Mouse (Mus musculus) liver, embryonic 15.5 days (tissue): ENCODE results near the gene B230217C12Rik. TPM values are rescaled to one million over a fixed set of nuclear protein-coding genes. Genes with fewer than 3 reads are reported as not detected.
"Not testable (repeated sequence)": the region's sequence is repeated elsewhere in the genome, so short reads cannot be mapped to it uniquely, and the experiment has no call there.

Experiments used
- ATAC-seq: fragments of 200-750 bp; cut with Nextera tagmentation; 2 replicates; pipeline ENCODE4 v1.8.0; 2017; ENCODE audit warnings: moderate number of reproducible peaks, mild to moderate bottlenecking, moderate library complexity; ENCODE audit not compliant: insufficient read depth
- H3K27ac ChIP-seq: fragments of 300-500 bp; sonication (generic); replicated peaks from 2 replicates; pipeline ENCODE4 v1.5.1; 2015; ENCODE audit warnings: mild to moderate bottlenecking, inconsistent platforms
- H3K27me3 ChIP-seq: fragments of 300-500 bp; sonication (generic); 2 replicates; pipeline ENCODE4 v1.6.1; 2015; ENCODE audit warnings: mild to moderate bottlenecking, inconsistent platforms
- H3K36me3 ChIP-seq: fragments of 300-500 bp; sonication (generic); replicated peaks from 2 replicates; pipeline ENCODE4 v1.6.1; 2015; ENCODE audit warnings: moderate library complexity, mild to moderate bottlenecking, inconsistent platforms
- H3K4me1 ChIP-seq: fragments of 300-500 bp; sonication (generic); replicated peaks from 2 replicates; pipeline ENCODE4 v1.6.1; 2015; ENCODE audit warnings: inconsistent platforms
- H3K4me2 ChIP-seq: fragments of 300-500 bp; sonication (generic); 2 replicates; pipeline ENCODE4 v1.6.1; 2015; ENCODE audit warnings: moderate library complexity, mild to moderate bottlenecking, inconsistent platforms
- H3K4me3 ChIP-seq: fragments of 300-500 bp; sonication (generic); replicated peaks from 2 replicates; pipeline ENCODE4 v1.5.1; 2015; ENCODE audit warnings: mild to moderate bottlenecking, inconsistent platforms
- H3K9ac ChIP-seq: fragments of 300-500 bp; sonication (generic); 2 replicates; pipeline ENCODE4 v1.6.1; 2015; ENCODE audit warnings: moderate library complexity, mild to moderate bottlenecking, inconsistent platforms
- H3K9me3 ChIP-seq: fragments of 300-500 bp; sonication (generic); replicated peaks from 2 replicates; pipeline ENCODE4 v1.6.1; 2016; ENCODE audit warnings: inconsistent platforms
- WGBS: fragments of 180-500 bp; shearing (Covaris S2); methylation state at CpG from one replicate; pipeline ENCODE4 v1.1.7; 2015; ENCODE audit warnings: mixed read lengths; ENCODE audit not compliant: insufficient replicate concordance; 5-methylcytosine and 5-hydroxymethylcytosine counted together
- polyA plus RNA-seq: library from polyadenylated mRNA; unstranded; fragments of >200 nt; fragmentation: Nextera tagmentation; extraction: Ambion mirVana; gene quantifications from 2 replicates; pipeline ENCODE4 v1.2.1, GENCODE M21; 2015

Gene B230217C12Rik
- polyA plus RNA-seq, 1 experiment from 2014 or later, result 0.39 TPM

GRCm38 (mm10) chr11:97825971-97826370 lies 14.6 kb upstream of the B230217C12Rik start:
- no peak overlapping the region for H3K9ac ChIP-seq
- ATAC-seq, result no peak
- 31% methylated on average over 9 of the region's 9 CpGs for WGBS
- peaks cover 35% of the 10 kb centered on the region for H3K36me3 ChIP-seq
- H3K4me1 ChIP-seq, result peaks cover 56% of the 10 kb centered on the region
- H3K4me2 ChIP-seq, result peak overlapping the region; percentile 17; the same call in 1 of the 2 replicates
- no peak overlapping the region for H3K4me3 ChIP-seq
- H3K9me3 ChIP-seq, result no peaks in the 10 kb centered on the region
- no peak overlapping the region; the same call in 1 of the 2 replicates for H3K27ac ChIP-seq
- H3K27me3 ChIP-seq, result no peaks in the 10 kb centered on the region

- ATAC-seq, result no peak
- H3K4me1 ChIP-seq, result peaks cover 54% of the 10 kb centered on the region
Observed at GRCm38 (mm10) chr11:97826414-97826813, 14.2 kb upstream of the B230217C12Rik start.

GRCm38 (mm10) chr11:97827654-97828053 lies 12.9 kb upstream of the B230217C12Rik start:
- Histone ChIP-seq H3K27ac (no peak overlapping the region), H3K9me3 (no peaks in the 10 kb centered on the region), H3K27me3 (no peaks in the 10 kb centered on the region), H3K9ac (no peak overlapping the region), H3K4me1 (peaks cover 48% of the 10 kb centered on the region), H3K4me3 (no peak overlapping the region), H3K4me2 (no peak overlapping the region), H3K36me3 (peaks cover 44% of the 10 kb centered on the region)
- WGBS, result 64% methylated on average over 6 of the region's 6 CpGs
- no peak for ATAC-seq

More at GRCm38 (mm10) chr11:97826414-97826813, 14.2 kb upstream of the B230217C12Rik start:
- 24% methylated on average over 7 of the region's 7 CpGs for WGBS
- Histone ChIP-seq H3K27me3 (no peaks in the 10 kb centered on the region), H3K36me3 (peaks cover 38% of the 10 kb centered on the region), H3K9ac (no peak overlapping the region), H3K27ac (no peak overlapping the region; the same call in 1 of the 2 replicates), H3K4me2 (0 out of 2 replicates have a peak overlapping the region, but pooled peaks have one; percentile 17), H3K9me3 (no peaks in the 10 kb centered on the region), H3K4me3 (no peak overlapping the region)

- peak overlapping the region; percentile 51 for H3K27ac ChIP-seq
- no peaks in the 10 kb centered on the region for H3K27me3 ChIP-seq
- no peaks in the 10 kb centered on the region for H3K9me3 ChIP-seq
- no peak overlapping the region for H3K4me3 ChIP-seq
- no peak overlapping the region for H3K4me2 ChIP-seq
- H3K36me3 ChIP-seq, result peaks cover 50% of the 10 kb centered on the region
- 47% methylated on average over 7 of the region's 7 CpGs for WGBS
- no peak for ATAC-seq
- no peak overlapping the region for H3K9ac ChIP-seq
- H3K4me1 ChIP-seq, result peaks cover 39% of the 10 kb centered on the region
Observed at GRCm38 (mm10) chr11:97829365-97829764, 11.2 kb upstream of the B230217C12Rik start.

- WGBS, result 28% methylated on average over 12 of the region's 12 CpGs
- Histone ChIP-seq H3K9ac (no peak overlapping the region), H3K27ac (peak overlapping the region; percentile 51), H3K4me3 (no peak overlapping the region), H3K9me3 (no peaks in the 10 kb centered on the region), H3K27me3 (no peaks in the 10 kb centered on the region), H3K4me2 (peak overlapping the region; percentile 20; the same call in 1 of the 2 replicates), H3K4me1 (peaks cover 39% of the 10 kb centered on the region), H3K36me3 (peaks cover 50% of the 10 kb centered on the region)
- no peak for ATAC-seq
Observed at GRCm38 (mm10) chr11:97829913-97830476, 10.6 kb upstream of the B230217C12Rik start.

GRCm38 (mm10) chr11:97830501-97830900 lies 10.1 kb upstream of the B230217C12Rik start:
- Histone ChIP-seq H3K9me3 (no peaks in the 10 kb centered on the region), H3K9ac (no peak overlapping the region), H3K36me3 (peaks cover 50% of the 10 kb centered on the region), H3K27ac (peak overlapping the region; percentile 51; the same call in 1 of the 2 replicates), H3K27me3 (no peaks in the 10 kb centered on the region), H3K4me1 (peaks cover 40% of the 10 kb centered on the region), H3K4me3 (no peak overlapping the region), H3K4me2 (no peak overlapping the region)
- ATAC-seq, result no peak
- 47% methylated on average over 6 of the region's 6 CpGs for WGBS

- H3K36me3 ChIP-seq, result peaks cover 41% of the 10 kb centered on the region
- H3K27ac ChIP-seq, result no peak overlapping the region
- H3K9ac ChIP-seq, result no peak overlapping the region
- no peak for ATAC-seq
- no peak overlapping the region for H3K4me2 ChIP-seq
- no peak overlapping the region for H3K4me3 ChIP-seq
- H3K9me3 ChIP-seq, result no peaks in the 10 kb centered on the region
- H3K4me1 ChIP-seq, result peaks cover 41% of the 10 kb centered on the region
- no peaks in the 10 kb centered on the region for H3K27me3 ChIP-seq
- WGBS, result 78% methylated on average over 11 of the region's 11 CpGs
Observed at GRCm38 (mm10) chr11:97832001-97832400, 8.6 kb upstream of the B230217C12Rik start.

- Histone ChIP-seq H3K9ac (no peak overlapping the region), H3K4me1 (peaks cover 54% of the 10 kb centered on the region), H3K4me2 (no peak overlapping the region), H3K4me3 (no peak overlapping the region), H3K27me3 (no peaks in the 10 kb centered on the region), H3K36me3 (peaks cover 40% of the 10 kb centered on the region), H3K27ac (no peak overlapping the region), H3K9me3 (no peaks in the 10 kb centered on the region)
- 80% methylated on average over 15 of the region's 15 CpGs for WGBS
- no peak for ATAC-seq
Observed at GRCm38 (mm10) chr11:97833352-97833751, 7.2 kb upstream of the B230217C12Rik start.

GRCm38 (mm10) chr11:97836541-97836940 lies 4.0 kb upstream of the B230217C12Rik start:
- H3K4me1 ChIP-seq, result peaks cover 63% of the 10 kb centered on the region
- 45% methylated on average over 8 of the region's 8 CpGs for WGBS
- H3K27ac ChIP-seq, result 0 out of 2 replicates have a peak overlapping the region, but pooled peaks have one; percentile 6
- no peak overlapping the region for H3K4me2 ChIP-seq
- no peaks in the 10 kb centered on the region for H3K9me3 ChIP-seq
- peaks cover 37% of the 10 kb centered on the region for H3K36me3 ChIP-seq
- no peak overlapping the region for H3K4me3 ChIP-seq
- no peaks in the 10 kb centered on the region for H3K27me3 ChIP-seq
- ATAC-seq, result no peak
- H3K9ac ChIP-seq, result no peak overlapping the region

GRCm38 (mm10) chr11:97837051-97837450 lies 3.5 kb upstream of the B230217C12Rik start:
- 54% methylated on average over 9 of the region's 9 CpGs for WGBS
- Histone ChIP-seq H3K27ac (0 out of 2 replicates have a peak overlapping the region, but pooled peaks have one; percentile 6), H3K4me1 (peaks cover 59% of the 10 kb centered on the region), H3K36me3 (peaks cover 35% of the 10 kb centered on the region)
- H3K9ac ChIP-seq, ATAC-seq, H3K4me3 ChIP-seq, H3K9me3 ChIP-seq, H3K27me3 ChIP-seq, H3K4me2 ChIP-seq: not testable (repeated sequence)

GRCm38 (mm10) chr11:97837641-97838149 lies 2.9 kb upstream of the B230217C12Rik start:
- Histone ChIP-seq H3K36me3 (peaks cover 31% of the 10 kb centered on the region), H3K4me2 (no peak overlapping the region), H3K4me3 (no peak overlapping the region), H3K9me3 (no peaks in the 10 kb centered on the region), H3K9ac (no peak overlapping the region), H3K27me3 (no peaks in the 10 kb centered on the region), H3K4me1 (peaks cover 59% of the 10 kb centered on the region), H3K27ac (0 out of 2 replicates have a peak overlapping the region, but pooled peaks have one; percentile 6)
- ATAC-seq, result no peak; the same call in 1 of the 2 replicates
- WGBS, result 19% methylated on average over 7 of the region's 7 CpGs
